Mouse (Mus musculus): ENCODE measurements around the gene Gm11992. TPM values are rescaled to one million over a fixed set of nuclear protein-coding genes. Genes with fewer than 3 reads are reported as not detected.

Gm11992 gene
- polyA plus RNA-seq, 1 experiment: 0.55 TPM

- 51% methylated on average over 2 of the region's 2 CpGs for WGBS
- DNase-seq (ENCODE audit: low read depth, low spot score): no peak
Measured at GRCm38 (mm10) chr11:9113189-9113588, 64.8 kb downstream of the Gm11992 start.

- 18% methylated on average over 9 of the region's 9 CpGs for WGBS
- no peak for DNase-seq (ENCODE audit: low read depth, low spot score)
Measured at GRCm38 (mm10) chr11:9115367-9116120, 67.2 kb downstream of the Gm11992 start.

GRCm38 (mm10) chr11:9116121-9116520 is 67.7 kb downstream of the Gm11992 start:
- 6% methylated on average over 10 of the region's 10 CpGs for WGBS
- DNase-seq (ENCODE audit: low read depth, low spot score): no peak

- DNase-seq (ENCODE audit: low read depth, low spot score): no peak
- 10% methylated on average over 3 of the region's 3 CpGs for WGBS
Measured at GRCm38 (mm10) chr11:9116916-9117315, 68.5 kb downstream of the Gm11992 start.

- WGBS: 6% methylated on average over 13 of the region's 13 CpGs
Measured at GRCm38 (mm10) chr11:9117358-9118049, 69.1 kb downstream of the Gm11992 start.

GRCm38 (mm10) chr11:9118050-9118420 is 69.6 kb downstream of the Gm11992 start, which contains the start of gene Upp1:
Gene Upp1 (plus strand): TSS chr11:9118103.
- WGBS: 1% methylated on average over 7 of the region's 7 CpGs
- no peak for DNase-seq (ENCODE audit: low read depth, low spot score)

More at GRCm38 (mm10) chr11:9117358-9118049, 69.1 kb downstream of the Gm11992 start:
- no peak for DNase-seq (ENCODE audit: low read depth, low spot score)

- DNase-seq (ENCODE audit: low read depth, low spot score): no peak
- 1% methylated on average over 40 of the region's 40 CpGs for WGBS
Measured at GRCm38 (mm10) chr11:9118421-9119121, 70.2 kb downstream of the Gm11992 start.

Other genes starting within 250 kb of the Gm11992 start
- 0.01 and 0.14 TPM in 2 replicates for gene Pkd1l1, start 75.3 kb upstream of the Gm11992 start, polyA plus RNA-seq (2012; rRNA removed)
- 2.7 and 5.2 TPM in 2 replicates for gene Hus1, start 37.4 kb upstream of the Gm11992 start, polyA plus RNA-seq (2012; rRNA removed)
- 0.26 and 0.51 TPM in 2 replicates for gene Sun3, start 397 bp downstream of the Gm11992 start, polyA plus RNA-seq (2012; rRNA removed)
- 806 and 814 TPM in 2 replicates for gene Upp1, start 69.5 kb downstream of the Gm11992 start, polyA plus RNA-seq (2012; rRNA removed)
- 0.01 TPM in 1 of 2 replicates, not detected in the other for gene Abca13, start 143.3 kb downstream of the Gm11992 start, polyA plus RNA-seq (2012; rRNA removed)

Measured in large intestine, adult 2 months (tissue).